Mouse (Mus musculus): ENCODE measurements around the gene Ninj1. TPM values are rescaled to one million over a fixed set of nuclear protein-coding genes. Genes with fewer than 3 reads are reported as not detected.
A peak's percentile ranks its signal among the peaks of the same experiment; 100 is the strongest.

The Ninj1 gene
- polyA plus RNA-seq, 1 experiment from 2014 or later, result 47.5 TPM

- H3K27ac ChIP-seq (ENCODE audit: low read length), result no peak overlapping the region
- H3K4me2 ChIP-seq (ENCODE audit: low read depth, low read length), result no peak overlapping the region
- no peaks in the 10 kb centered on the region for H3K27me3 ChIP-seq (ENCODE audit: control insufficient read depth, insufficient read depth, low read depth, low read length)
- H3K36me3 ChIP-seq (ENCODE audit: control insufficient read depth, insufficient read depth, low read length), result no peaks in the 10 kb centered on the region
- no peak overlapping the region for H3K9ac ChIP-seq (ENCODE audit: low read length)
- peaks cover 8% of the 10 kb centered on the region; the same call in 1 of the 2 replicates for H3K4me1 ChIP-seq (replicated peaks; ENCODE audit: control insufficient read depth, insufficient read depth, low read length)
- no peak for ATAC-seq (ENCODE audit: low read depth)
- 31% methylated on average over 7 of the region's 7 CpGs for WGBS
- no peak overlapping the region for H3K4me3 ChIP-seq (ENCODE audit: low read length)
- H3K9me3 ChIP-seq (ENCODE audit: control insufficient read depth, low read length), result no peaks in the 10 kb centered on the region
Measured at GRCm38 (mm10) chr13:49163645-49164044, 23.6 kb upstream of the Ninj1 start.

- Histone ChIP-seq H3K27ac (ENCODE audit: low read length) (no peak overlapping the region), H3K4me1 (replicated peaks; ENCODE audit: control insufficient read depth, insufficient read depth, low read length) (peaks cover 8% of the 10 kb centered on the region; the same call in 1 of the 2 replicates), H3K9ac (ENCODE audit: low read length) (no peak overlapping the region), H3K9me3 (ENCODE audit: control insufficient read depth, low read length) (no peaks in the 10 kb centered on the region), H3K4me2 (ENCODE audit: low read depth, low read length) (no peak overlapping the region), H3K4me3 (ENCODE audit: low read length) (no peak overlapping the region), H3K36me3 (ENCODE audit: control insufficient read depth, insufficient read depth, low read length) (no peaks in the 10 kb centered on the region), H3K27me3 (ENCODE audit: control insufficient read depth, insufficient read depth, low read depth, low read length) (no peaks in the 10 kb centered on the region)
- WGBS, result 52% methylated on average over 9 of the region's 9 CpGs
- peak; percentile 29; the same call in 1 of the 2 replicates for ATAC-seq (ENCODE audit: low read depth)
Measured at GRCm38 (mm10) chr13:49167081-49167480, 20.2 kb upstream of the Ninj1 start.

DNA sequence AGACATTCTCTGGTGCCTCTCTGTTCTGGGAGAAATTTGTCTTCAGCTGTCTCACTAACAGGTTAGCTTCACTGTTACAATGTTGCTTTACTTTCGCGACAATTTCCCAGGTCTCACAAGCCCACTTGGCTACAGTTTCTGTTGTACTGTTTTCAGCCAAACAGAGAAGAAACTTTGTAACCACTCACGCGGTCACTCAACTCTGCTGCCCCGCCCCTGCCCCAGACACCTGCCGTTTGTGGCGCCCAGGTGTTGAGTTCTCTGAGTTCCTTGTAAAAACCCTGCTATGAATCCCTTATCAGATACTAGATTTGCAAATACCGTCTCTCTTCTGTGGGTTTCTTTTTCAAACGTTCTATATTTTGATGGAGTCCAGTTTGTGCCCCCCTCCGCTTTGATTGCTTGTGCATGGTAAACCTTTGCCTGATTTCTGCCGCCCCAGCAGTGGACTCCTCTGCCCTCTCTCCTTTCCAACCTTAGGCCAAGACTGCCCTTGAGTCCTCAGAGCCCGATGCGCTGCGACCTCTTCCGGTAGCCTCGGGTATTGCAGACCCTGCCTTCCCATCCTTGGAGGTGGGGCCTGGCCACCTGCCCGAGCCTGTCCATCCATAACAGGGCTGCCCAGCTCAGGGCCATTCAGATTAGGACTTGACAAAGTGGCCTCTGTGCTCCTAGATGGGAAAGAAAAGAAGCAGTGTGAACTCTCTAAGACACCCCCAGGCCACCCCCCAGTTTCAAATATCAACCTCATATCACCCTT lies 17.7 kb upstream of the Ninj1 start:
- 13% methylated on average over 17 of the region's 17 CpGs for WGBS

DNA sequence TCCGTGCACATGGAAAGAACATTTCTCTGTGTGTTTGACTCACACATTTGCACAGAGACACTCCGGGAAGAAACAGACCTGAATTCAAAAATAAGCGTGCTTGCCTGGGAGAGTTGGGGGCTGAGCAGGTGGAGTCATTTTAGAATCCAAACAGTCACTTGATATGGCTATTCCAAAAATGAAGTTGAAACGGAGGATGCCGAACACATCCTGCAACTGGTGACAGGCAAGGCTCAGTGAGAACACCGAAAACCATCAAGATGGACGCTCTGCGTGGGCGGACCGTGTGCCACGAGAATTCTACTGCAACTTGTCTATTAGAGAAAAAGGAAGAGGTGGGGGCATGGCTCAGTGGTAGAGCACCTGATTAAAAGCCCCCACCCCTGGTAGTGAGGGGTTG lies 16.7 kb upstream of the Ninj1 start:
- no peak for ATAC-seq (ENCODE audit: low read depth)
- 86% methylated on average over 11 of the region's 11 CpGs for WGBS
- H3K9me3 ChIP-seq (ENCODE audit: control insufficient read depth, low read length), result no peaks in the 10 kb centered on the region
- H3K4me1 ChIP-seq (replicated peaks; ENCODE audit: control insufficient read depth, insufficient read depth, low read length), result peaks cover 6% of the 10 kb centered on the region; the same call in 1 of the 2 replicates
- no peaks in the 10 kb centered on the region for H3K36me3 ChIP-seq (ENCODE audit: control insufficient read depth, insufficient read depth, low read length)
- no peak overlapping the region for H3K4me3 ChIP-seq (ENCODE audit: low read length)
- no peaks in the 10 kb centered on the region for H3K27me3 ChIP-seq (ENCODE audit: control insufficient read depth, insufficient read depth, low read depth, low read length)
- no peak overlapping the region for H3K27ac ChIP-seq (ENCODE audit: low read length)
- no peak overlapping the region for H3K9ac ChIP-seq (ENCODE audit: low read length)
- H3K4me2 ChIP-seq (ENCODE audit: low read depth, low read length), result no peak overlapping the region

More for the DNA sequence above, 17.7 kb upstream of the Ninj1 start:
- Histone ChIP-seq H3K27me3 (ENCODE audit: control insufficient read depth, insufficient read depth, low read depth, low read length) (no peaks in the 10 kb centered on the region), H3K4me2 (ENCODE audit: low read depth, low read length) (no peak overlapping the region), H3K4me3 (ENCODE audit: low read length) (no peak overlapping the region), H3K36me3 (ENCODE audit: control insufficient read depth, insufficient read depth, low read length) (no peaks in the 10 kb centered on the region), H3K9me3 (ENCODE audit: control insufficient read depth, low read length) (no peaks in the 10 kb centered on the region), H3K27ac (ENCODE audit: low read length) (no peak overlapping the region), H3K9ac (ENCODE audit: low read length) (no peak overlapping the region), H3K4me1 (replicated peaks; ENCODE audit: control insufficient read depth, insufficient read depth, low read length) (peaks cover 6% of the 10 kb centered on the region; the same call in 1 of the 2 replicates)
- ATAC-seq (ENCODE audit: low read depth), result peak; percentile 65

DNA sequence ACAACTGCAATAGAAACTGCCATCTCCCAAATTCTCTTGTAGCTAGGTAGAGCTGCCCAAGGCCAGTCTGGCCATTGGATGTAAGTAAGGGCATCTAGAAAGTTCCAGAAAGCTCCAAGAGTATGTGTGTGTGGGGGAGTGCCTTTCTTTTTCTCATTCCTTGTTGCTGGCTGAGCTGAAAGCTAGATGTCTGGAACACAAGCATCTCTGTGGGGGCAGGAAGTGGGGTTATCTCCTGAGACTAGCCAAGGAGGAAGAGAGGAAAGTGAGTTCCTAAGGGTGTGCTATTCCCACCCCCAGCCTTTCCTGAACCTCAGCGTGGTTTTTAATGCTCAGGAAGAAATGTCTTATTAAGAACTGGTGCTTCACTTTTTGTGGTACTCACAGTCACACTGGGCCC lies 15.6 kb upstream of the Ninj1 start:
- Histone ChIP-seq H3K4me1 (replicated peaks; ENCODE audit: control insufficient read depth, insufficient read depth, low read length) (peaks cover 6% of the 10 kb centered on the region; the same call in 1 of the 2 replicates), H3K9me3 (ENCODE audit: control insufficient read depth, low read length) (no peaks in the 10 kb centered on the region), H3K9ac (ENCODE audit: low read length) (no peak overlapping the region), H3K36me3 (ENCODE audit: control insufficient read depth, insufficient read depth, low read length) (no peaks in the 10 kb centered on the region), H3K4me2 (ENCODE audit: low read depth, low read length) (no peak overlapping the region), H3K27me3 (ENCODE audit: control insufficient read depth, insufficient read depth, low read depth, low read length) (no peaks in the 10 kb centered on the region), H3K4me3 (ENCODE audit: low read length) (no peak overlapping the region), H3K27ac (ENCODE audit: low read length) (no peak overlapping the region)
- no peak for ATAC-seq (ENCODE audit: low read depth)
- WGBS, result 63% methylated on average over 1 of the region's 1 CpGs

GRCm38 (mm10) chr13:49172335-49172734 lies 14.9 kb upstream of the Ninj1 start:
- Histone ChIP-seq H3K4me1 (replicated peaks; ENCODE audit: control insufficient read depth, insufficient read depth, low read length) (no peaks in the 10 kb centered on the region), H3K36me3 (ENCODE audit: control insufficient read depth, insufficient read depth, low read length) (no peaks in the 10 kb centered on the region), H3K27me3 (ENCODE audit: control insufficient read depth, insufficient read depth, low read depth, low read length) (no peaks in the 10 kb centered on the region), H3K9ac (ENCODE audit: low read length) (no peak overlapping the region), H3K9me3 (ENCODE audit: control insufficient read depth, low read length) (no peaks in the 10 kb centered on the region), H3K4me2 (ENCODE audit: low read depth, low read length) (no peak overlapping the region), H3K4me3 (ENCODE audit: low read length) (no peak overlapping the region), H3K27ac (ENCODE audit: low read length) (no peak overlapping the region)
- 0 out of 2 replicates have a peak, but pooled peaks have one; percentile 6 for ATAC-seq (ENCODE audit: low read depth)
- 86% methylated on average over 7 of the region's 7 CpGs for WGBS

GRCm38 (mm10) chr13:49172971-49173596 lies 14.2 kb upstream of the Ninj1 start:
- Histone ChIP-seq H3K9ac (ENCODE audit: low read length) (no peak overlapping the region), H3K9me3 (ENCODE audit: control insufficient read depth, low read length) (no peaks in the 10 kb centered on the region), H3K27ac (ENCODE audit: low read length) (no peak overlapping the region), H3K4me3 (ENCODE audit: low read length) (no peak overlapping the region), H3K4me2 (ENCODE audit: low read depth, low read length) (no peak overlapping the region), H3K4me1 (replicated peaks; ENCODE audit: control insufficient read depth, insufficient read depth, low read length) (no peaks in the 10 kb centered on the region), H3K27me3 (ENCODE audit: control insufficient read depth, insufficient read depth, low read depth, low read length) (no peaks in the 10 kb centered on the region), H3K36me3 (ENCODE audit: control insufficient read depth, insufficient read depth, low read length) (no peaks in the 10 kb centered on the region)
- ATAC-seq (ENCODE audit: low read depth), result peak; percentile 87
- 3% methylated on average over 12 of the region's 12 CpGs for WGBS

DNA sequence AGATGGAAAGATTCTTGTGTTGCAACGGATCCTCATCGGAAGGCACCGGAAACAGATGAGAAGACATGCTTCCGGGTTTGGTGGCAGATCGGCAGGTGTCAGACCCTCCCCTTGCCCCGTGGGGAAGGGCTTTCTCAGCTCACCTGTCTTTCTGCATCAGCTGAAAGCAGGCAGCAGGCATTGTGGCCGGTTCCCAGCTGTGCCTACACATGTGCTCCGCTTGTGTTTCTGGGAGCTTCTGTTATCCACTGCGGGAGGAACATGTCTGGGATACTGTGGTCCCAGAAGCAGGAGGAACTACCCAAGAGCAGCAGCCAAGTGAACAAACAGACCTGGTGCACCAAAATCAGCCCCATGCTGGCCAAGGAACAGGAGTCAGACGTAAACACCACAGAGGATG lies 11.8 kb upstream of the Ninj1 start:
- Histone ChIP-seq H3K4me2 (ENCODE audit: low read depth, low read length) (no peak overlapping the region), H3K27me3 (ENCODE audit: control insufficient read depth, insufficient read depth, low read depth, low read length) (no peaks in the 10 kb centered on the region), H3K9me3 (ENCODE audit: control insufficient read depth, low read length) (no peaks in the 10 kb centered on the region), H3K4me1 (replicated peaks; ENCODE audit: control insufficient read depth, insufficient read depth, low read length) (peaks cover 8% of the 10 kb centered on the region), H3K9ac (ENCODE audit: low read length) (no peak overlapping the region), H3K36me3 (ENCODE audit: control insufficient read depth, insufficient read depth, low read length) (no peaks in the 10 kb centered on the region), H3K27ac (ENCODE audit: low read length) (no peak overlapping the region), H3K4me3 (ENCODE audit: low read length) (no peak overlapping the region)
- no peak for ATAC-seq (ENCODE audit: low read depth)
- 74% methylated on average over 10 of the region's 10 CpGs for WGBS

DNA sequence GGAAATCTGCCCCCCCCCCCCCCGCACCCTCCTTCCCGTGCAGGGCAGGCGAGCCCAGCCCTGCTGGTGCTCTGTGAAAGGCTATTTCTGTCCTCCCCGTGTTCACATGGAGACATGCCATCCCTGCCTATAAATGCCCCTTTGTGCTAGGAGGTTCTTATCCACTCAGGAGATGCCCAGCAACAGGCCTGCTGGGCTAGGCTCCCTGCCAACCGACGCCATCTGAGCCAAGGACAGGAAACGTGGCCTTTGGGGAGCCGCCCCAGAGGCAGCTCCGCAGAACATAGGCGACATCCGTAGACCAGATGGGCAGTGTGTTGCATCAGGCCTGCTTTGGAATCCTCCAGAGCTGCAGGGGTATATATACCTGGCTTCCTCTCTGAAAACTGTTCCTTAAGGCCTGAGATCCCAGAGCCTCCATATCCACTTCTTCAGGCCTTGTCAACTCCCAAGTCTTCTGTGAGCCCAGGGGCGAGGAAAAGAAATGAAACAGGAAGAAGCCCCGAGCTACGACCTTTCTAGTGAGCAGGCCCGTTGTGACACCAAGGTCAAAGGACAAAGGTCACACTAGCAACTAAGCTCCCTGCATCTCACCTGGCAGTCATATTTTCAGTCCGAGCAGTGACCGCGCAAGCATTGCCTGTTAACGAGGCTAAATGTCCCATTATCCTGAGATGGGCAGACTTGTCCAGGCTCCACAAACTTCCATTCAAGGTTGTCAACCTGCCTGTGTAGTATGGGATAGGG lies 8.3 kb upstream of the Ninj1 start:
- Histone ChIP-seq H3K36me3 (ENCODE audit: control insufficient read depth, insufficient read depth, low read length) (no peaks in the 10 kb centered on the region), H3K9ac (ENCODE audit: low read length) (peak overlapping the region; percentile 28), H3K4me2 (ENCODE audit: low read depth, low read length) (no peak overlapping the region), H3K4me3 (ENCODE audit: low read length) (no peak overlapping the region), H3K27me3 (ENCODE audit: control insufficient read depth, insufficient read depth, low read depth, low read length) (no peaks in the 10 kb centered on the region), H3K27ac (ENCODE audit: low read length) (peak overlapping the region; percentile 63), H3K9me3 (ENCODE audit: control insufficient read depth, low read length) (no peaks in the 10 kb centered on the region), H3K4me1 (replicated peaks; ENCODE audit: control insufficient read depth, insufficient read depth, low read length) (peaks cover 8% of the 10 kb centered on the region)
- peak; percentile 84 for ATAC-seq (ENCODE audit: low read depth)
- WGBS, result 53% methylated on average over 19 of the region's 19 CpGs

Data from lung, embryonic 16.5 days (tissue).